Mouse (Mus musculus) heart, embryonic 10.5 days (tissue): ENCODE results near the gene Slc25a51. TPM values are rescaled to one million over a fixed set of nuclear protein-coding genes. Genes with fewer than 3 reads are reported as not detected.

ENCODE experiments used
- DNase-seq: peaks from one replicate; pipeline ENCODE4 v3.0.0-alpha.2; 2017; ENCODE audit warnings: low spot score
- H3K27ac ChIP-seq: fragments of 300-500 bp; sonication (generic); 2 replicates; pipeline ENCODE4 v1.5.1; 2016; ENCODE audit warnings: mild to moderate bottlenecking
- H3K27me3 ChIP-seq: fragments of 300-500 bp; sonication (generic); 2 replicates; pipeline ENCODE4 v1.6.1; 2016; ENCODE audit warnings: mild to moderate bottlenecking; ENCODE audit not compliant: poor library complexity, insufficient read depth, severe bottlenecking
- H3K36me3 ChIP-seq: fragments of 300-500 bp; sonication (generic); 2 replicates; pipeline ENCODE4 v1.6.1; 2016; ENCODE audit warnings: mild to moderate bottlenecking, moderate library complexity
- H3K4me1 ChIP-seq: fragments of 300-500 bp; sonication (generic); 2 replicates; pipeline ENCODE4 v1.6.1; 2016; ENCODE audit warnings: mild to moderate bottlenecking
- H3K4me3 ChIP-seq: fragments of 300-500 bp; sonication (generic); 2 replicates; pipeline ENCODE4 v1.5.1; 2016; ENCODE audit warnings: mild to moderate bottlenecking, moderate library complexity
- H3K9me3 ChIP-seq: fragments of 300-500 bp; sonication (generic); 2 replicates; pipeline ENCODE4 v1.6.1; 2016; ENCODE audit warnings: mild to moderate bottlenecking, moderate library complexity
- WGBS: fragments of 180-500 bp; shearing (Covaris S2); methylation state at CpG from one replicate; pipeline ENCODE4 v1.1.7; 2016; 5-methylcytosine and 5-hydroxymethylcytosine counted together
- polyA plus RNA-seq: library from polyadenylated mRNA; unstranded; fragments of >200 nt; fragmentation: Nextera tagmentation; extraction: Ambion mirVana; gene quantifications from 2 replicates; pipeline ENCODE4 v1.2.1, GENCODE M21; 2016

The Slc25a51 gene
- polyA plus RNA-seq, 1 experiment from 2014 or later: 66.2 TPM

DNA sequence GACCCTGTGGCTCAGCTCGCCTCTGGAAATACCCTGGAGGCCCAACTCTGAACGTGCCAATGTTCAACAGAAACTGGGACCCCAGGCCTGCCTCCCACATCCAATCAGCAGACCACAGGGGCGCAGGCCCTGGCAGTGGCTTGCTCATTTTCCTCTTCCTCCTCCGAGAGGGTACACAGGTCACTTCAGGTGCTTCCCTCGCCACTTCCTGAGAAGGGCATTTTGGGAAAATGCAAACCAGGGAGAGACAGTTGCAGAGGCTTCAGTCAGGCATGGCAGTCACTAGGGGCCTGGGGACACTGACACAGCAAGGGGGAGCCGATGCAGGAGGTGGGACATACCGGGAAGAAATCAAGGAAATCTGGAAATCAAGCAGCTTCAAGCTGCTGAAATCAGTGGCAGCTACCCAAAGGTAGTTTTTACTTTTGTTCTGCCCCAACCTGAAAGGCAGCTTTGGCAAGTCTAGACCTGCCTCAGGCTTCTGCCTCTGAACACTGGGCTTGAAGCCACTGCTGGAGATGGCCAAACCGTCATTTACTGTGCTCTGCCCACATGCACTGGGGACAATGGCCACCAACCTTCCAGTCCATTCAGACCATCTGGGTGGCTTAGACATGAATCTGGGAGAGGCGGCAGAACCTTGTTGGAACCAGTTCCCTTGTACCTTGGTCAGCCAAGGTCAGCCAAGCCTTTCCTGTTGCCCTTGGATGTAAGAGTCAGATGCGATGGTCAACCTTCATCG, 13.1 kb upstream of the Slc25a51 start:
- 80% methylated on average over 11 of the region's 11 CpGs for WGBS

DNA sequence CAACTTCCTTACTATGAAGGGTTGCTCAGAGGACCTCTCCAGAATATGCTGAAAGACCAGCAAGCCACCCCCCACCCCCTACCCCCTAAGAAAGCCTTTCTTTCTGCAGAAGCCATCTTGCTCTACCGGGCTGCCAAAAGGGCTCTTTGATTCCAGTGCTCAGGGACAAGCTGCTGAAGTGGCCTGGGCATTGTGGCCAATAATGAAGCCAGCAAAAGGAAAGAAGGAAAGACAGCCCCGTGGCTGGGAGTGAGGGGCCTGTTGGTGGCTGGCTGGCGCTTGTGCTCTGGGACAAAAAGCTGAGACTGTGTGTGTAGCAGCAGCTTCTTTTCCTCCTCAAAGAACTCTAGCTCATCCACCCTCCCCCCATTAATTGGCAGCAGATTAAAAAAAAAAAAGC, 12.2 kb upstream of the Slc25a51 start:
- Histone ChIP-seq H3K27me3 (0 out of 2 replicates have a peak, but pooled peaks cover 3% of the 10 kb centered on the region), H3K4me1 (peaks cover 41% of the 10 kb centered on the region), H3K4me3 (no peak overlapping the region), H3K9me3 (no peaks in the 10 kb centered on the region), H3K27ac (no peak overlapping the region), H3K36me3 (peaks cover 6% of the 10 kb centered on the region; the same call in 1 of the 2 replicates)
- DNase-seq: no peak
- 62% methylated on average over 3 of the region's 3 CpGs for WGBS

More for the DNA sequence above, 13.1 kb upstream of the Slc25a51 start:
- H3K27ac ChIP-seq: 0 out of 2 replicates have a peak overlapping the region, but pooled peaks have one; percentile 7
- no peak for DNase-seq
- peaks cover 6% of the 10 kb centered on the region; the same call in 1 of the 2 replicates for H3K36me3 ChIP-seq
- H3K9me3 ChIP-seq: no peaks in the 10 kb centered on the region
- H3K4me1 ChIP-seq: peaks cover 47% of the 10 kb centered on the region
- H3K27me3 ChIP-seq: no peaks in the 10 kb centered on the region
- H3K4me3 ChIP-seq: no peak overlapping the region

DNA sequence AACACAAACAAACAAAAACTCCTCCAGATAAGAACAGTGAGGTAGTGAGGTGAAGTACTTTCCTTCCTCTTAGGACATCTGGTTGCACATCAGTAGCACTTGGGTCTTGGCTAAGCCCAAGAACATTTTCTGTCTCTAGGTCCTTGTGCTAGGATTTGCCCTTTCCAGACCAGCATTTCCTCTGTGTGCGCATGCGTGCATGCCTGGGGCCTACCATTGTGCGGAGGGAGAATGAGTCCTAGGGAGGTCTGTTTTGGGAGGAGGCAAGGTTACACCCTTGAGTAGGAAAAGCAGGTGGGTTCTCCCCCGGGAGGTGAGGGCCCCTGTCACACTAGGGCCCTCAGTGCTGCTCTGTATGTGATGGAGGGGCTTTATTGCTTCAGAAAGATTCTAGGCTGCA, 10.5 kb upstream of the Slc25a51 start:
- H3K27ac ChIP-seq: no peak overlapping the region; the same call in 1 of the 2 replicates
- no peak for DNase-seq
- peaks cover 38% of the 10 kb centered on the region for H3K4me1 ChIP-seq
- H3K9me3 ChIP-seq: no peaks in the 10 kb centered on the region
- 80% methylated on average over 4 of the region's 4 CpGs for WGBS
- H3K4me3 ChIP-seq: no peak overlapping the region
- H3K36me3 ChIP-seq: peaks cover 6% of the 10 kb centered on the region; the same call in 1 of the 2 replicates
- H3K27me3 ChIP-seq: 0 out of 2 replicates have a peak, but pooled peaks cover 3% of the 10 kb centered on the region

GRCm38 (mm10) chr4:45418229-45418950, 9.8 kb upstream of the Slc25a51 start:
- Histone ChIP-seq H3K4me1 (peaks cover 31% of the 10 kb centered on the region), H3K4me3 (no peak overlapping the region), H3K36me3 (0 out of 2 replicates have a peak, but pooled peaks cover 2% of the 10 kb centered on the region), H3K27ac (peak overlapping the region; percentile 47), H3K9me3 (no peaks in the 10 kb centered on the region), H3K27me3 (0 out of 2 replicates have a peak, but pooled peaks cover 3% of the 10 kb centered on the region)
- no peak for DNase-seq
- WGBS: 22% methylated on average over 11 of the region's 11 CpGs

GRCm38 (mm10) chr4:45416314-45416713, 7.7 kb upstream of the Slc25a51 start:
- no peak for DNase-seq
- Histone ChIP-seq H3K27ac (no peak overlapping the region), H3K4me1 (peaks cover 35% of the 10 kb centered on the region), H3K4me3 (no peak overlapping the region), H3K9me3 (no peaks in the 10 kb centered on the region), H3K27me3 (0 out of 2 replicates have a peak, but pooled peaks cover 8% of the 10 kb centered on the region), H3K36me3 (no peaks in the 10 kb centered on the region)
- 72% methylated on average over 7 of the region's 7 CpGs for WGBS

- no peaks in the 10 kb centered on the region for H3K36me3 ChIP-seq
- H3K27ac ChIP-seq: no peak overlapping the region
- WGBS: 82% methylated on average over 9 of the region's 9 CpGs
- H3K27me3 ChIP-seq: 0 out of 2 replicates have a peak, but pooled peaks cover 11% of the 10 kb centered on the region
- no peak for DNase-seq
- no peaks in the 10 kb centered on the region for H3K9me3 ChIP-seq
- H3K4me3 ChIP-seq: no peak overlapping the region
- H3K4me1 ChIP-seq: peaks cover 32% of the 10 kb centered on the region
Observed at GRCm38 (mm10) chr4:45413674-45414338, 5.2 kb upstream of the Slc25a51 start.

DNA sequence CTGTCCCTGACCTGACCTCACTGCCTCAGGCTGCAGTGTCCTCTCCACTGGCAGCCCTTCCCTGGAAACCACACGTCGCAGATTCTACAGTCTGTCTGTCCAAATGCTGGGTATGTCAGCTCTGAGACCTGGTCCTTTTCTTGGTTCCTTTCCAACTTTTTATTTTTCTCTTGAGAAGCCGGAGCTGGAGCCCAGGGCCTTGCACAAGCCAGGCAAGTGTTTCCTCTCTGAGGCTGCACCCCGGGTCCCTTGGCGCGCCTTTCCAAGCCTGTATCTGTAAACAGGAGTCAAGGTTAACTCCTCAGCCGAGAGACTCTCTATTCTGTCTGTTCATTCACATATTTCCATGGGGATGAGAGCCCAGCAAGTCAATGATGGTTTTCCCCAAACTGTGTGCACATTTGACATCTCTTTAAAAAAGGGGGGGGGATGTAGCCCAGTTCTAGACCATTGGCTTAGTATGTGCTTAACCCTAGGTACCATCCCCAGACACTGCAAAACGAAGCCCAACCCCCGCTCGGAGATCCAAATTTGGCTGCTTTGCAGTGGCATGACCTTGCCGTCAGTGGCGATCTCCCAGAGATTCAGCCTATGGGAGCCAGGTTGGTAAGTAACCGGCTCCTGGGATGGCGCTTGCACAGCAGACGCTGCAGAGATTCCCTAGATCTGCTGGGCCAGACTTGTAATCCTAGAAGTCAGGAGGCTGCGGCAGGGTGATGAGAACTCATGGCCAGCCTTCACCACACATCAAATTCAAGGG, 4.0 kb upstream of the Slc25a51 start:
- H3K27ac ChIP-seq: peak overlapping the region; percentile 44; the same call in 1 of the 2 replicates
- no peak overlapping the region for H3K4me3 ChIP-seq
- H3K9me3 ChIP-seq: no peaks in the 10 kb centered on the region
- no peak for DNase-seq
- H3K36me3 ChIP-seq: no peaks in the 10 kb centered on the region
- 0 out of 2 replicates have a peak, but pooled peaks cover 11% of the 10 kb centered on the region for H3K27me3 ChIP-seq
- 61% methylated on average over 16 of the region's 16 CpGs for WGBS
- H3K4me1 ChIP-seq: peaks cover 27% of the 10 kb centered on the region

GRCm38 (mm10) chr4:45411181-45411790, 2.7 kb upstream of the Slc25a51 start:
- Histone ChIP-seq H3K9me3 (no peaks in the 10 kb centered on the region), H3K27ac (no peak overlapping the region), H3K27me3 (0 out of 2 replicates have a peak, but pooled peaks cover 11% of the 10 kb centered on the region), H3K4me3 (no peak overlapping the region), H3K4me1 (peaks cover 40% of the 10 kb centered on the region), H3K36me3 (no peaks in the 10 kb centered on the region)
- 80% methylated on average over 8 of the region's 8 CpGs for WGBS
- DNase-seq: no peak

DNA sequence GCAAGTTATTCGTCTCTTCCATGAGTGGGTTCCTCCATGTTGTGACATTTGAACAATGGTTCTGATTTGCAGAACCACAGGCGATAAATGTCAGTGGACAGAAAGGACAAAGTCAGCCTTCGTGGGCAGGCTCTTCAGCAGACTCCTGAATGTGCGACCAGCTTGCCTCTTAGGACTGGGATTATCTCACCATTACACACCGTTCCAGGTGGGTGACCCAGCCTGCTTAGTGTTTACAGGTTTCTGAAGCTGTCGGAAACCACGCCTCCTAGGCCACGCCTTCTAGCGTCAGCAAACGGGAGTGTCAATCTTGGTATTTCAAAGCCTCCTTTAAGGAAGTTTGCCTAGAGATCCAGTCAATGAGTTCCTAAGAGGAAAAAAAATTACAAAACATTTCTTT, 704 bp upstream of the Slc25a51 start:
- peak; percentile 88 for DNase-seq
- WGBS: 1% methylated on average over 10 of the region's 10 CpGs
- Histone ChIP-seq H3K4me1 (peaks cover 41% of the 10 kb centered on the region), H3K9me3 (no peaks in the 10 kb centered on the region), H3K27ac (peak overlapping the region; percentile 98), H3K36me3 (peaks cover 4% of the 10 kb centered on the region), H3K4me3 (peak overlapping the region; percentile 99), H3K27me3 (0 out of 2 replicates have a peak, but pooled peaks cover 9% of the 10 kb centered on the region)

GRCm38 (mm10) chr4:45407703-45408334, 747 bp downstream of the Slc25a51 start:
- no peak for DNase-seq
- peak overlapping the region; percentile 98 for H3K27ac ChIP-seq
- WGBS: 4% methylated on average over 19 of the region's 19 CpGs
- H3K4me1 ChIP-seq: peaks cover 44% of the 10 kb centered on the region
- H3K36me3 ChIP-seq: peaks cover 18% of the 10 kb centered on the region
- peak overlapping the region; percentile 99 for H3K4me3 ChIP-seq
- no peaks in the 10 kb centered on the region for H3K9me3 ChIP-seq
- 0 out of 2 replicates have a peak, but pooled peaks cover 9% of the 10 kb centered on the region for H3K27me3 ChIP-seq

GRCm38 (mm10) chr4:45407001-45407702, 1.4 kb downstream of the Slc25a51 start:
- Histone ChIP-seq H3K36me3 (peaks cover 24% of the 10 kb centered on the region), H3K4me1 (peaks cover 43% of the 10 kb centered on the region), H3K4me3 (peak overlapping the region; percentile 99), H3K9me3 (no peaks in the 10 kb centered on the region), H3K27ac (peak overlapping the region; percentile 98; the same call in 1 of the 2 replicates), H3K27me3 (0 out of 2 replicates have a peak, but pooled peaks cover 9% of the 10 kb centered on the region)
- WGBS: 62% methylated on average over 5 of the region's 5 CpGs
- no peak for DNase-seq
